Mouse (Mus musculus) lung, postnatal 0 days (tissue): ENCODE measurements around the gene Tmem14a. TPM values are rescaled to one million over a fixed set of nuclear protein-coding genes. Genes with fewer than 3 reads are reported as not detected.
"Not testable (repeated sequence)": the region's sequence is repeated elsewhere in the genome, so short reads cannot be mapped to it uniquely, and the experiment has no call there.

Source experiments
- ATAC-seq: fragments of 200-750 bp; cut with Nextera tagmentation; 2 replicates; pipeline ENCODE4 v1.8.0; 2017; ENCODE audit warnings: moderate library complexity
- DNase-seq: peaks from one replicate; pipeline ENCODE4 v3.0.0-alpha.2; 2016; ENCODE audit warnings: low spot score
- H3K27ac ChIP-seq: fragments of 300-500 bp; sonication (generic); 2 replicates; pipeline ENCODE4 v1.5.1; 2014; ENCODE audit warnings: antibody characterized with exemption, mild to moderate bottlenecking, low read length, mixed read lengths
- H3K27me3 ChIP-seq: fragments of 300-500 bp; sonication (generic); replicated peaks from 2 replicates; pipeline ENCODE4 v1.6.1; 2014; ENCODE audit warnings: low read length, mixed read lengths; ENCODE audit not compliant: insufficient read depth
- H3K36me3 ChIP-seq: fragments of 300-500 bp; sonication (generic); 2 replicates; pipeline ENCODE4 v1.6.1; 2014; ENCODE audit warnings: low read length, mixed read lengths; ENCODE audit not compliant: insufficient read depth
- H3K4me1 ChIP-seq: fragments of 300-500 bp; sonication (generic); 2 replicates; pipeline ENCODE4 v1.6.1; 2014; ENCODE audit warnings: antibody characterized with exemption, low read depth, low read length, mixed read lengths; ENCODE audit not compliant: insufficient read depth
- H3K4me2 ChIP-seq: fragments of 300-500 bp; sonication (generic); replicated peaks from 2 replicates; pipeline ENCODE4 v1.6.1; 2014; ENCODE audit warnings: low read depth, mild to moderate bottlenecking, low read length, moderate library complexity, mixed read lengths
- H3K4me3 ChIP-seq: fragments of 300-500 bp; sonication (generic); 2 replicates; pipeline ENCODE4 v1.5.1; 2014; ENCODE audit warnings: low read depth, low read length
- H3K9ac ChIP-seq: fragments of 300-500 bp; sonication (generic); replicated peaks from 2 replicates; pipeline ENCODE4 v1.6.1; 2014; ENCODE audit warnings: low read depth, mild to moderate bottlenecking
- H3K9me3 ChIP-seq: fragments of 300-500 bp; sonication (generic); 2 replicates; pipeline ENCODE4 v1.6.1; 2016; ENCODE audit warnings: low read length, mixed read lengths
- CTCF ChIP-seq: IDR thresholded peaks from 2 replicates; pipeline ENCODE4 v1.5.1; 2016; ENCODE audit warnings: antibody characterized with exemption, mild to moderate bottlenecking
- EP300 ChIP-seq: IDR thresholded peaks from 2 replicates; pipeline ENCODE4 v1.6.1; 2016; ENCODE audit warnings: antibody characterized with exemption, mild to moderate bottlenecking, control low read depth
- WGBS: fragments of 180-500 bp; shearing (Covaris S2); extraction: QIAGEN DNeasy Blood & Tissue Kit; methylation state at CpG from one replicate; pipeline ENCODE4 v1.1.7; 2014; 5-methylcytosine and 5-hydroxymethylcytosine counted together
- polyA plus RNA-seq: library from polyadenylated mRNA; unstranded; fragments of >200 nt; fragmentation: Nextera tagmentation; extraction: Ambion mirVana; gene quantifications from 2 replicates; pipeline ENCODE4 v1.2.1, GENCODE M21; 2015

Tmem14a gene
- 7.9 and 9.7 TPM in 2 replicates for polyA plus RNA-seq

DNA sequence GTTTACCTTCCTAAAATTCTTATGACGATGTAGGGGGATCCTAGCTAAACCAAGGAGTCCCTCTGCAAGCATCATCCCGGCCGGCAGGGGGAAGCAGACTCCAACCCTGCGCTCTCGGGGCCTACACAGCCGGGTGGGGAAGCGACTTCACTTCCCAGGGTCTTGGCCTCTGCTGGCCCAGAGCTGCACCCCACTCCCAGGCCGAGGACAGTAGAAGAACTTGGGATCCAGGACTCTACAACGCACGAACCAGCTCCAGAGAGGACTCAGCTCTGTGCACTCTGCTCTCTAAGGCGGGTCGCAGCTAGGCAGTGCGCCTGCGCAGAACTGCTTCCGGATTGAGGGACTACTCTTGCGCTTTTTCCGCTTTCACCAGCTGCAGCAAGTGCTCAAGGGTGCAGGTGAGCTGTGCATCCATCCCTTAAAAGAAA, at the start of gene Tmem14a:
Gene Tmem14a (plus strand): TSS at position 87 of the 431 bp plus-strand sequence.
- H3K4me3 ChIP-seq: peak within 1 kb of the TSS; percentile 57
- peak; percentile 92 for ATAC-seq
- H3K4me1 ChIP-seq: no peaks in the 10 kb centered on the region
- peak within 1 kb of the TSS; percentile 76 for H3K27ac ChIP-seq
- no peaks in the 10 kb centered on the region for H3K27me3 ChIP-seq
- no peaks in the 10 kb centered on the region for H3K9me3 ChIP-seq
- no peak for TF ChIP-seq EP300
- TF ChIP-seq CTCF: peak; percentile 97
- peak; percentile 90 for DNase-seq
- H3K36me3 ChIP-seq: no peaks in the 10 kb centered on the region
- 0% methylated on average over 17 of the region's 17 CpGs for WGBS
- peak within 1 kb of the TSS; percentile 74 for H3K9ac ChIP-seq
- H3K4me2 ChIP-seq: peak within 1 kb of the TSS; percentile 60

- no peak for DNase-seq
- H3K27ac ChIP-seq: no peak overlapping the region
- no peaks in the 10 kb centered on the region for H3K9me3 ChIP-seq
- no peaks in the 10 kb centered on the region for H3K4me1 ChIP-seq
- 95% methylated on average over 6 of the region's 6 CpGs for WGBS
- no peaks in the 10 kb centered on the region for H3K27me3 ChIP-seq
- no peak overlapping the region for H3K4me3 ChIP-seq
- ATAC-seq: no peak
- H3K4me2 ChIP-seq: no peak overlapping the region
- no peak overlapping the region for H3K9ac ChIP-seq
- TF ChIP-seq EP300 (no peak), CTCF (no peak)
- H3K36me3 ChIP-seq: no peaks in the 10 kb centered on the region
Measured at GRCm38 (mm10) chr1:21185196-21185595, 33.2 kb upstream of the Tmem14a start.

GRCm38 (mm10) chr1:21206241-21206640, 12.1 kb upstream of the Tmem14a start:
- no peak overlapping the region for H3K4me3 ChIP-seq
- TF ChIP-seq EP300: no peak
- no peak for TF ChIP-seq CTCF
- H3K4me1 ChIP-seq: no peaks in the 10 kb centered on the region
- WGBS: 90% methylated on average over 1 of the region's 1 CpGs
- H3K27me3 ChIP-seq: no peaks in the 10 kb centered on the region
- no peak overlapping the region for H3K9ac ChIP-seq
- H3K36me3 ChIP-seq: no peaks in the 10 kb centered on the region
- ATAC-seq (no peak), DNase-seq (no peak)
- no peaks in the 10 kb centered on the region for H3K9me3 ChIP-seq
- no peak overlapping the region for H3K27ac ChIP-seq
- no peak overlapping the region for H3K4me2 ChIP-seq

DNA sequence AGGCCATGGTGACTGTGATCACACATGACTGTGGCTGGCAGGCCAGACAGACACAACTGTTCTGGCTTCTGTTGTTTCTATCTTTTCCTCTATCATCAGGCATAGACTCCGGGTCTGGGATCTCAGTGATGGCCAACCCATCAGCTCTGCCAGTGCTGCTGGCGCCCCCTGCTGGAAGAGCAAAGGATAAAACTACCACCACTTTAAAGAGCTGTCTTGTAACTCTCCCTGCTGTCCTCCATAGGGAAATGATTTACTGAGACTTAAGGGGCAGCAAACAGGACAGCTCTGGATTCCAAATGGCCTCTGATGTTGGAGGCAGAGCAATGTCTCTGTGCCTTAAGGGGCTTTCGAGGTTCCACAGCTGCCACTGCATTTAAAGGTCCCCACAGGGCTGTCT, 4.8 kb upstream of the Tmem14a start:
- H3K27ac ChIP-seq: not testable (repeated sequence)

GRCm38 (mm10) chr1:21213991-21214692, 4.2 kb upstream of the Tmem14a start:
- H3K9me3 ChIP-seq, H3K4me2 ChIP-seq, H3K36me3 ChIP-seq, H3K27ac ChIP-seq, ATAC-seq, H3K4me3 ChIP-seq, H3K9ac ChIP-seq, H3K4me1 ChIP-seq, H3K27me3 ChIP-seq, DNase-seq: not testable (repeated sequence)
- WGBS: 68% methylated on average over 6 of the region's 6 CpGs

More for the DNA sequence above, 4.8 kb upstream of the Tmem14a start:
- DNase-seq, H3K4me3 ChIP-seq, H3K9me3 ChIP-seq, H3K9ac ChIP-seq, H3K36me3 ChIP-seq, H3K4me2 ChIP-seq, H3K27me3 ChIP-seq, H3K4me1 ChIP-seq: not testable (repeated sequence)
- 23% methylated on average over 2 of the region's 3 CpGs for WGBS
- ATAC-seq: peak; percentile 43
- peak; percentile 42 for TF ChIP-seq CTCF

- 78% methylated on average over 6 of the region's 6 CpGs for WGBS
Measured at GRCm38 (mm10) chr1:21227756-21228395, 9.5 kb downstream of the Tmem14a start.

GRCm38 (mm10) chr1:21228740-21229722, 10.7 kb downstream of the Tmem14a start:
- not testable (repeated sequence) for H3K36me3 ChIP-seq, H3K27me3 ChIP-seq, H3K9me3 ChIP-seq, H3K4me1 ChIP-seq, ATAC-seq, H3K4me3 ChIP-seq, H3K9ac ChIP-seq, H3K4me2 ChIP-seq, DNase-seq, H3K27ac ChIP-seq
- WGBS: 64% methylated on average over 15 of the region's 15 CpGs

More at GRCm38 (mm10) chr1:21227756-21228395, 9.5 kb downstream of the Tmem14a start:
- Histone ChIP-seq H3K9me3 (no peaks in the 10 kb centered on the region), H3K9ac (no peak overlapping the region), H3K36me3 (no peaks in the 10 kb centered on the region), H3K4me3 (no peak overlapping the region), H3K4me2 (no peak overlapping the region), H3K27me3 (no peaks in the 10 kb centered on the region), H3K4me1 (no peaks in the 10 kb centered on the region), H3K27ac (no peak overlapping the region)
- peak; percentile 12 for DNase-seq
- TF ChIP-seq EP300 (no peak), CTCF (no peak)
- no peak for ATAC-seq
